Mouse (Mus musculus): ENCODE results near the gene Gm6803. TPM values are rescaled to one million over a fixed set of nuclear protein-coding genes. Genes with fewer than 3 reads are reported as not detected.
"Not testable (repeated sequence)": the region's sequence is repeated elsewhere in the genome, so short reads cannot be mapped to it uniquely, and the experiment has no call there.

The Gm6803 gene
- polyA plus RNA-seq (2015; fragmentation: Nextera tagmentation; extraction: Ambion mirVana) = not detected in 2 replicates

GRCm38 (mm10) chr12:88018671-88019070 is at the start of gene Gm6803:
Gene Gm6803, minus strand, starts transcription at chr12:88018771.
- H3K4me3 ChIP-seq (ENCODE audit: low read length); H3K36me3 ChIP-seq (ENCODE audit: control insufficient read depth, insufficient read depth); H3K27ac ChIP-seq (ENCODE audit: low read length); H3K9me3 ChIP-seq (replicated peaks; ENCODE audit: control insufficient read depth, low read length); H3K4me2 ChIP-seq (ENCODE audit: low read depth, low read length); H3K27me3 ChIP-seq (ENCODE audit: control insufficient read depth, insufficient read depth, low read length); H3K4me1 ChIP-seq (ENCODE audit: control insufficient read depth, insufficient read depth, low read length); H3K9ac ChIP-seq (ENCODE audit: low read length); ATAC-seq (replicated peaks; ENCODE audit: extremely low read depth, insufficient read depth, low FRiP score): not testable (repeated sequence)
- 77% methylated on average over 2 of the region's 2 CpGs for WGBS

DNA sequence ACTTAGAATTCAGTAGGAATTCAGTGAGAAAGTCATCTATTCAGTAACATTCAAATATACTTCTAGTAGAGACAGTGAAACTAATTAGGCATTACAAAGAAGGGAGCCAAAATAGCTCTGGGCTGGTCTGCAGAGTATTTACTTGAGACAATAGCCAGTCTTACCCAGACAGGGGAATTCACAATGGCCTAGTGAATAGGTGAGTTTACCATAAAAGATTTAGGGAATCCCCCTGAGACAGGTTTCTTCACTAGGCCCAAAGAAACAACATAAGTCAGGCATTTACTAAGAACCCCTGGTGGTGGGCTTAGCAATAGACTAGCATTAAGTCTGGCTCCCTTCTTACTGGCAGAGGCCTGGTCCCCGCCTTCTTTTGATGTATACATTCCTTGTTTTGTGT is 26.7 kb upstream of the Gm6803 start:
- H3K36me3 ChIP-seq (ENCODE audit: control insufficient read depth, insufficient read depth); H3K27me3 ChIP-seq (ENCODE audit: control insufficient read depth, insufficient read depth, low read length); H3K27ac ChIP-seq (ENCODE audit: low read length); H3K9me3 ChIP-seq (replicated peaks; ENCODE audit: control insufficient read depth, low read length); H3K4me2 ChIP-seq (ENCODE audit: low read depth, low read length); H3K9ac ChIP-seq (ENCODE audit: low read length); ATAC-seq (replicated peaks; ENCODE audit: extremely low read depth, insufficient read depth, low FRiP score); H3K4me3 ChIP-seq (ENCODE audit: low read length); H3K4me1 ChIP-seq (ENCODE audit: control insufficient read depth, insufficient read depth, low read length): not testable (repeated sequence)
- WGBS = 64% methylated on average over 1 of the region's 1 CpGs

GRCm38 (mm10) chr12:88039703-88040102 is 21.1 kb upstream of the Gm6803 start:
- not testable (repeated sequence) for H3K36me3 ChIP-seq (ENCODE audit: control insufficient read depth, insufficient read depth); H3K4me3 ChIP-seq (ENCODE audit: low read length); H3K9ac ChIP-seq (ENCODE audit: low read length); ATAC-seq (replicated peaks; ENCODE audit: extremely low read depth, insufficient read depth, low FRiP score); H3K27me3 ChIP-seq (ENCODE audit: control insufficient read depth, insufficient read depth, low read length); H3K4me2 ChIP-seq (ENCODE audit: low read depth, low read length); H3K9me3 ChIP-seq (replicated peaks; ENCODE audit: control insufficient read depth, low read length); H3K27ac ChIP-seq (ENCODE audit: low read length); H3K4me1 ChIP-seq (ENCODE audit: control insufficient read depth, insufficient read depth, low read length)
- WGBS = 71% methylated on average over 1 of the region's 1 CpGs

DNA sequence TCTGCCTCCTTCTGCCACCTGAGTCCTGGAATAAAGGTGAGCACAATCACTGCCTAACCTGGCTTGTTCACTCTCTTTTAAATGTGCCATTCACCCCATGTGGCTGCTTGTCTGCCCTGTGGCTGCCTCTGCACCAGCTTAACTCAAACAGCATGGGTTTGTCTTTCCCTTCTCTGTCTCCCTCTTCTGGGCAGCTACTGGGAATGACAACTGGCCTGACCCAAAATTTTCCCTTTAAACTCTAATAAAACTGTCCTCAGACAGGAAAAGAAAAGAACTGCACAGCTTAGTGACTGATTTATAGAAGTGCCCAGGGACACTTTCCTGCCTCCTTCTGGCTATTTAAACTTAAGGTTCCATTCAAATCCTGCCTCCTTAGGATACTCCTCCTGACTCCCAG is 20.5 kb upstream of the Gm6803 start:
- not testable (repeated sequence) for H3K4me1 ChIP-seq (ENCODE audit: control insufficient read depth, insufficient read depth, low read length); H3K27me3 ChIP-seq (ENCODE audit: control insufficient read depth, insufficient read depth, low read length); H3K4me2 ChIP-seq (ENCODE audit: low read depth, low read length); H3K9me3 ChIP-seq (replicated peaks; ENCODE audit: control insufficient read depth, low read length); H3K4me3 ChIP-seq (ENCODE audit: low read length); H3K27ac ChIP-seq (ENCODE audit: low read length); H3K36me3 ChIP-seq (ENCODE audit: control insufficient read depth, insufficient read depth); ATAC-seq (replicated peaks; ENCODE audit: extremely low read depth, insufficient read depth, low FRiP score); H3K9ac ChIP-seq (ENCODE audit: low read length)

DNA sequence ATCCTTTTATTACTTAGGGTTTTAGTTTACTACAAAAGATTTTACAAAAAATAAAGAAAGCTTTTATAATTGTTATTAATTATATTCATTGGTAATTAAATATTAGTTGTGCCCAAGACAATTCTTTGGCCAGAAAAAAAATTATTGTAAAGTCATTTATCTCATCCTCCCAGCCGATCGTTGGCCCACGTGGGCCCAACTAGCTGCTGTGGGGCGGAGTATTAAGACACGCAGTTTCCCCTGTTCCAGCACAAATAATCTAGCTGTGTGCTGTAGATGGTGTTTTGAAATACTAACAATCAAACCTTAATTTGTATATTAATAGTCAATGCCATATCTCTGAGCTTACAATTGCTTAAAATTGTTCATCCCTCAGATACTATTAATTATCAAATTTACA is 13.7 kb upstream of the Gm6803 start:
- not testable (repeated sequence) for H3K9ac ChIP-seq (ENCODE audit: low read length); H3K4me3 ChIP-seq (ENCODE audit: low read length); H3K9me3 ChIP-seq (replicated peaks; ENCODE audit: control insufficient read depth, low read length); H3K36me3 ChIP-seq (ENCODE audit: control insufficient read depth, insufficient read depth); H3K4me2 ChIP-seq (ENCODE audit: low read depth, low read length); H3K27ac ChIP-seq (ENCODE audit: low read length); H3K27me3 ChIP-seq (ENCODE audit: control insufficient read depth, insufficient read depth, low read length); H3K4me1 ChIP-seq (ENCODE audit: control insufficient read depth, insufficient read depth, low read length); ATAC-seq (replicated peaks; ENCODE audit: extremely low read depth, insufficient read depth, low FRiP score)
- 86% methylated on average over 5 of the region's 5 CpGs for WGBS

- WGBS = 71% methylated on average over 1 of the region's 1 CpGs
- not testable (repeated sequence) for ATAC-seq (replicated peaks; ENCODE audit: extremely low read depth, insufficient read depth, low FRiP score); H3K36me3 ChIP-seq (ENCODE audit: control insufficient read depth, insufficient read depth)
Measured at GRCm38 (mm10) chr12:88026704-88027103, 8.1 kb upstream of the Gm6803 start, which contains the start of gene Gm2056. Gene Gm2056, plus strand, starts transcription at chr12:88027004.

DNA sequence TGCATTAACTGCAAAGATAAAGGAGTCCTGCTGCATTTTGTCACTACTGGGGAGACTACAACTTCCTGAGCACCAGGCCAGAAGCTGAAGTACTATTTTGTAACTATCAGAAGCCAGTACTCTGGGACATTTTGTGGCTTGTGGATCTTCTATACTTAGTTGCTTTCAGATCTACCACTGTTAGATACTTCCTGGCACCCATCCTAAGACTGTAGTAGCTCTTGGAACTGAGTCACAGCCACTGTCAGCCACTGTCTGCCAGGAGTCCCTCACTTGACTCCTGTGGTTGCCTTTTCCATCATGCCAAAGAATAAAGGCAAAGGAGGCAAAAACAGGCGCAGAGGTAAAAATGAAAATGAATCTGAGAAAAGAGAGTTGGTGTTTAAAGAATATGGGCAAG is 7.0 kb downstream of the Gm6803 start, which contains the start of gene Gm2075:
TSS of gene Gm2075 (plus strand) at position 301 of the 400 bp plus-strand sequence.
- WGBS = no CpG with 5 or more reads among the region's 1 CpGs
- H3K4me2 ChIP-seq (ENCODE audit: low read depth, low read length); H3K9ac ChIP-seq (ENCODE audit: low read length): not testable (repeated sequence)

More at GRCm38 (mm10) chr12:88026704-88027103, 8.1 kb upstream of the Gm6803 start, which contains the start of gene Gm2056:
- H3K9ac ChIP-seq (ENCODE audit: low read length); H3K9me3 ChIP-seq (replicated peaks; ENCODE audit: control insufficient read depth, low read length); H3K4me2 ChIP-seq (ENCODE audit: low read depth, low read length); H3K27ac ChIP-seq (ENCODE audit: low read length); H3K4me3 ChIP-seq (ENCODE audit: low read length); H3K4me1 ChIP-seq (ENCODE audit: control insufficient read depth, insufficient read depth, low read length); H3K27me3 ChIP-seq (ENCODE audit: control insufficient read depth, insufficient read depth, low read length): not testable (repeated sequence)

DNA sequence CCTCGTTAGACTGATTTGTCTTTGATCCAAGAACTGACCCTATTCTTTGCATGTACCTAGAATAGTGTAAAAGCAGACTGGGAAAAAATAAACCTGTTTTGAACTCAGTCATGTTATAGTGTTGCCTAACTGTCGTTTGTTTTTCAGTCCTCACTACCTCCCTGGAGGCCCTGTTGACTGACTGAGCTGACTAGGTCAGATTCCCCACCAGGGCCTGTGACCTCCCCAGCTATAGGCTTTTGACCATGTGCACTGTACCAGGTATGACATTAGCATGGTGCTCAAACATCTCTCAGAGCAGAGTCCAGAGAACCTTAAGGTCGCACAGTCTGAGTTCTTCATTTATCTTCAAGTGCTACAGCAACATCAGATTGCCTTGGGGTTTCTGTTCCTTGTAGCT is 14.5 kb downstream of the Gm6803 start:
- H3K36me3 ChIP-seq (ENCODE audit: control insufficient read depth, insufficient read depth); H3K27me3 ChIP-seq (ENCODE audit: control insufficient read depth, insufficient read depth, low read length); H3K4me3 ChIP-seq (ENCODE audit: low read length); H3K9ac ChIP-seq (ENCODE audit: low read length); H3K4me2 ChIP-seq (ENCODE audit: low read depth, low read length); H3K9me3 ChIP-seq (replicated peaks; ENCODE audit: control insufficient read depth, low read length); H3K27ac ChIP-seq (ENCODE audit: low read length); ATAC-seq (replicated peaks; ENCODE audit: extremely low read depth, insufficient read depth, low FRiP score); H3K4me1 ChIP-seq (ENCODE audit: control insufficient read depth, insufficient read depth, low read length): not testable (repeated sequence)
- WGBS = 53% methylated on average over 3 of the region's 3 CpGs

More for the DNA sequence above, 7.0 kb downstream of the Gm6803 start, which contains the start of gene Gm2075:
- H3K4me1 ChIP-seq (ENCODE audit: control insufficient read depth, insufficient read depth, low read length); H3K36me3 ChIP-seq (ENCODE audit: control insufficient read depth, insufficient read depth); H3K4me3 ChIP-seq (ENCODE audit: low read length); H3K9me3 ChIP-seq (replicated peaks; ENCODE audit: control insufficient read depth, low read length); H3K27me3 ChIP-seq (ENCODE audit: control insufficient read depth, insufficient read depth, low read length); ATAC-seq (replicated peaks; ENCODE audit: extremely low read depth, insufficient read depth, low FRiP score); H3K27ac ChIP-seq (ENCODE audit: low read length): not testable (repeated sequence)

DNA sequence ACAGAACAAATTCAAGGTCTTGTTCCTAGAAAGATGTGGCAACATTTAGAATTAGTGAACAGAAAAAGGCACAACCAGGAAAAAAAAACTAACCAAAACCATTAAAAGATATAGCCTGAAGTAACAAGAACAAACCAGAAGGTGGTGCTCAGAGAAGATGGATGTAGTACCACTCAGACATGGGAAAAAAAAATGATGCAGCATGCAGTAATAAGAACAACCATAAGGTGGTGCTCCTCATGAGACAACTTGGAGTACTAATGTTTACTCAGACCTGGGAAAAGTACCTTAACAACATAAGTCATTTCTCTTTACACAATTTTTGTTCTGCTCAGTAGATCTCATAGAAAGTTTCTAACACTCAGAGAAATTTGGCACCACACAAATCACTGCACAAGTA is 34.6 kb downstream of the Gm6803 start:
- H3K9ac ChIP-seq (ENCODE audit: low read length); H3K36me3 ChIP-seq (ENCODE audit: control insufficient read depth, insufficient read depth); H3K4me3 ChIP-seq (ENCODE audit: low read length); H3K27me3 ChIP-seq (ENCODE audit: control insufficient read depth, insufficient read depth, low read length); H3K27ac ChIP-seq (ENCODE audit: low read length); ATAC-seq (replicated peaks; ENCODE audit: extremely low read depth, insufficient read depth, low FRiP score); H3K9me3 ChIP-seq (replicated peaks; ENCODE audit: control insufficient read depth, low read length); H3K4me1 ChIP-seq (ENCODE audit: control insufficient read depth, insufficient read depth, low read length); H3K4me2 ChIP-seq (ENCODE audit: low read depth, low read length): not testable (repeated sequence)

Measured in heart, embryonic 16.5 days (tissue).